8 mouse cellular contexts compared by ENCODE assay signal in the genomic region with DNA sequence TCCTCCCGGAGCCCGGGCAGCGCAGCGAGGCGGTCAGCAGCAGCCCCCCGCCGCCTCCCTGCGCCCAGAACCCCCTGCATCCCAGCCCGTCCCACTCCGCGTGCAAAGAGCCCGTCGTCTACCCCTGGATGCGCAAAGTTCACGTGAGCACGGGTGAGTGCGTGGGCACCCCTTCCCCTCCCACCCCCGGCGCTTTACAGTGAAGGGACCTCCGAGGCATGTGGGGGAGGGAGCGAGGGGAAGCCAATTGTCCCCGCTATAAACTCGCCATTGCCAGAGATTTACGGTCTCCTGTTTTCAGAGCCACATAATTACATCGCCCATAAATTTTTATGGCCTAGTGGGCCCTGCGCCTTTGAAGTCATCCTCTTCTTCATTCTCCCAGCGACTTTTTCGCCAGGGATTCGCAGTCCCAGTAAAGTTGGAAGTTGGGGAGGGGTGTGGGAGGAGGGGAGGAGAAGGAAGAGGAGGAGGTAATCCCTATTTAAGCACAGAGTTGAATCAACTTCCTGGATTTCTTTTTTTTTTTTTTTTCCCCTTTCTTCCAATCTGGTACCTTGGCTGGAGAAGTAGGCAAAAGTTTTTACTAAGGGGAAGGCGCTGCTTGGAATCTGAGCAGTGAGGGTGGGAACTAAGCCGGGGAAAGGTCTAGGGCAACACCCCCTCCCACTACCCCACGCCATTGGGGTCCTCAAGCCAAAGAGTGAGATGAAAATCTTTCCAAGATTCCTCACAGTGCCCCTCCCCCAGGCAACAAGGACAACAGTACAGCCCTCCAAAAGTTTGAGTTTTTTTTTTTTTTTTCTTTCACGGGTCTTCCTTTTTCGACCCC. TPM values are rescaled to one million over a fixed set of nuclear protein-coding genes. Genes with fewer than 3 reads are reported as not detected.
DNase-seq lines count a peak whose midpoint lies in the region; ATAC-seq lines count a peak whose summit lies in the region.

No protein-coding gene starts in this region.

- H3K4me3 ChIP-seq in hindbrain, embryonic 13.5 days: peak overlapping the region; percentile 57
- H3K4me3 ChIP-seq in limb, embryonic 15.5 days: peak overlapping the region; percentile 39
- H3K4me3 ChIP-seq in stomach, embryonic 15.5 days (replicated peaks): peak overlapping the region; percentile 60

- WGBS in hindbrain, embryonic 13.5 days: 0% methylated on average over 28 of the region's 34 CpGs
- WGBS in limb, embryonic 15.5 days: under 1% methylated on average over 31 of the region's 34 CpGs
- WGBS in stomach, embryonic 15.5 days: 1% methylated on average over 29 of the region's 34 CpGs

- H3K27me3 ChIP-seq in hindbrain, embryonic 13.5 days: peaks cover 88% of the 10 kb centered on the region
- H3K27me3 ChIP-seq in limb, embryonic 15.5 days: peaks cover 98% of the 10 kb centered on the region
- peaks cover 11% of the 10 kb centered on the region; the same call in 1 of the 2 replicates for H3K27me3 ChIP-seq in stomach, embryonic 15.5 days (replicated peaks)

- ATAC-seq in hindbrain, embryonic 13.5 days (ENCODE audit: low FRiP score): peak; percentile 61
- ATAC-seq in limb, embryonic 15.5 days (ENCODE audit: insufficient number of reproducible peaks, low FRiP score, low TSS enrichment, low read depth): no peak
- ATAC-seq in stomach, embryonic 15.5 days (ENCODE audit: insufficient read depth, low FRiP score, low read depth): peak; percentile 29; the same call in 1 of the 2 replicates

- peak overlapping the region; percentile 99 for H3K9ac ChIP-seq in hindbrain, embryonic 13.5 days
- no peak overlapping the region; the same call in 1 of the 2 replicates for H3K9ac ChIP-seq in limb, embryonic 15.5 days
- H3K9ac ChIP-seq in stomach, embryonic 15.5 days: peak overlapping the region; percentile 65

- no peaks in the 10 kb centered on the region for H3K36me3 ChIP-seq in hindbrain, embryonic 13.5 days
- H3K36me3 ChIP-seq in limb, embryonic 15.5 days: no peaks in the 10 kb centered on the region
- no peaks in the 10 kb centered on the region for H3K36me3 ChIP-seq in stomach, embryonic 15.5 days

- peak; percentile 46 for DNase-seq in CD4-positive helper T cell, adult 2 months (ENCODE audit: low read depth, low spot score)
- peak; percentile 56 for DNase-seq in R1 (ENCODE audit: low read depth, low spot score)
- no peak for DNase-seq in spleen, adult 12 weeks (ENCODE audit: low spot score)
- DNase-seq in thymus, postnatal 4 days: no peak
- no peak for DNase-seq in urinary bladder, postnatal 10 days (ENCODE audit: low spot score)

- H3K4me2 ChIP-seq in hindbrain, embryonic 13.5 days: peak overlapping the region; percentile 83
- H3K4me2 ChIP-seq in limb, embryonic 15.5 days: peak overlapping the region; percentile 47
- H3K4me2 ChIP-seq in stomach, embryonic 15.5 days: peak overlapping the region; percentile 62

- peak overlapping the region; percentile 100 for H3K27ac ChIP-seq in hindbrain, embryonic 13.5 days
- peak overlapping the region; percentile 50 for H3K27ac ChIP-seq in limb, embryonic 15.5 days
- H3K27ac ChIP-seq in stomach, embryonic 15.5 days: peak overlapping the region; percentile 97

- peaks cover 3% of the 10 kb centered on the region for H3K4me1 ChIP-seq in hindbrain, embryonic 13.5 days (replicated peaks)
- H3K4me1 ChIP-seq in limb, embryonic 15.5 days: peaks cover 24% of the 10 kb centered on the region
- H3K4me1 ChIP-seq in stomach, embryonic 15.5 days: peaks cover 12% of the 10 kb centered on the region

- no peaks in the 10 kb centered on the region for H3K9me3 ChIP-seq in hindbrain, embryonic 13.5 days
- no peaks in the 10 kb centered on the region for H3K9me3 ChIP-seq in limb, embryonic 15.5 days
- H3K9me3 ChIP-seq in stomach, embryonic 15.5 days: no peaks in the 10 kb centered on the region

RNA-seq across cellular contexts. Expression of gene Hoxb4, which starts 1.2 kb away (rescaled TPM):
- 9.5 and 11.3 TPM in 2 replicates for polyA plus RNA-seq in hindbrain, embryonic 13.5 days (2015; fragmentation: Nextera tagmentation; extraction: Ambion mirVana)
- 0.29 and 0.41 TPM in 2 replicates for polyA plus RNA-seq in limb, embryonic 15.5 days (2015; fragmentation: Nextera tagmentation; extraction: Ambion mirVana)
- polyA plus RNA-seq in stomach, embryonic 15.5 days (2015; fragmentation: Nextera tagmentation; extraction: Ambion mirVana): 3.4 and 3.6 TPM in 2 replicates

RNA-seq across cellular contexts. Expression of gene Hoxb3, which starts 3.8 kb away (rescaled TPM):
- polyA plus RNA-seq in hindbrain, embryonic 13.5 days (2015; fragmentation: Nextera tagmentation; extraction: Ambion mirVana): 11.9 and 14.5 TPM in 2 replicates
- 0.23 and 0.27 TPM in 2 replicates for polyA plus RNA-seq in limb, embryonic 15.5 days (2015; fragmentation: Nextera tagmentation; extraction: Ambion mirVana)
- polyA plus RNA-seq in stomach, embryonic 15.5 days (2015; fragmentation: Nextera tagmentation; extraction: Ambion mirVana): 2.5 and 2.7 TPM in 2 replicates

RNA-seq across cellular contexts. Expression of gene Hoxb5, which starts 16.2 kb away (rescaled TPM):
- polyA plus RNA-seq in hindbrain, embryonic 13.5 days (2015; fragmentation: Nextera tagmentation; extraction: Ambion mirVana): 196 and 216 TPM in 2 replicates
- polyA plus RNA-seq in limb, embryonic 15.5 days (2015; fragmentation: Nextera tagmentation; extraction: Ambion mirVana): 0.60 and 0.73 TPM in 2 replicates
- polyA plus RNA-seq in stomach, embryonic 15.5 days (2015; fragmentation: Nextera tagmentation; extraction: Ambion mirVana): 17.6 and 17.9 TPM in 2 replicates

RNA-seq across cellular contexts. Expression of gene Hoxb6, which starts 27.0 kb away (rescaled TPM):
- 81.9 and 132 TPM in 2 replicates for polyA plus RNA-seq in hindbrain, embryonic 13.5 days (2015; fragmentation: Nextera tagmentation; extraction: Ambion mirVana)
- 0.31 and 0.55 TPM in 2 replicates for polyA plus RNA-seq in limb, embryonic 15.5 days (2015; fragmentation: Nextera tagmentation; extraction: Ambion mirVana)
- polyA plus RNA-seq in stomach, embryonic 15.5 days (2015; fragmentation: Nextera tagmentation; extraction: Ambion mirVana): 7.5 and 10.7 TPM in 2 replicates

RNA-seq across cellular contexts. Expression of gene Hoxb2, which starts 31.0 kb away (rescaled TPM):
- 38.6 and 47.2 TPM in 2 replicates for polyA plus RNA-seq in hindbrain, embryonic 13.5 days (2015; fragmentation: Nextera tagmentation; extraction: Ambion mirVana)
- polyA plus RNA-seq in limb, embryonic 15.5 days (2015; fragmentation: Nextera tagmentation; extraction: Ambion mirVana): 3.1 and 4.8 TPM in 2 replicates
- 20.3 and 21.0 TPM in 2 replicates for polyA plus RNA-seq in stomach, embryonic 15.5 days (2015; fragmentation: Nextera tagmentation; extraction: Ambion mirVana)

Comparison
In these comparisons a context has a peak if more than half of its experiments do, and no peak if none do; other contexts are left out.
1. DNase-seq: peak in CD4-positive helper T cell, adult 2 months (single experiment) and R1 (single experiment); none in spleen, adult 12 weeks (single experiment), thymus, postnatal 4 days (single experiment) and urinary bladder, postnatal 10 days (single experiment).
2. H3K27ac ChIP-seq: peak in every context shown above with its lines; median percentile 100 in hindbrain, embryonic 13.5 days; 97 in stomach, embryonic 15.5 days; 50 in limb, embryonic 15.5 days.
3. RNA of gene Hoxb5, which starts 16.2 kb away (polyA plus RNA-seq): 196 to 216 TPM in hindbrain, embryonic 13.5 days; 17.6 to 17.9 TPM in stomach, embryonic 15.5 days and 0.60 to 0.73 TPM in limb, embryonic 15.5 days; every median in the first group is over 10 times any median in the second.
4. Peak in every context shown above with its lines, with median percentiles within 50 percentile points of each other: H3K4me2 ChIP-seq and H3K4me3 ChIP-seq.